Mouse (Mus musculus) E14TG2a.4 (cell line): Measurements from ENCODE around the gene Plin3.
A peak's percentile ranks its signal among the peaks of the same experiment; 100 is the strongest.

Experiments
- CTCF ChIP-seq: conservative IDR thresholded peaks from 2 replicates; pipeline ENCODE4 v1.5.1; 2014; ENCODE audit warnings: low read length
- NANOG ChIP-seq: IDR thresholded peaks from 2 replicates; pipeline ENCODE4 v1.6.1; 2014; ENCODE audit warnings: borderline replicate concordance, low read length, mixed read lengths
- POU5F1 ChIP-seq: IDR thresholded peaks from 2 replicates; pipeline ENCODE4 v1.6.1; 2014; ENCODE audit warnings: low read length, borderline replicate concordance

DNA sequence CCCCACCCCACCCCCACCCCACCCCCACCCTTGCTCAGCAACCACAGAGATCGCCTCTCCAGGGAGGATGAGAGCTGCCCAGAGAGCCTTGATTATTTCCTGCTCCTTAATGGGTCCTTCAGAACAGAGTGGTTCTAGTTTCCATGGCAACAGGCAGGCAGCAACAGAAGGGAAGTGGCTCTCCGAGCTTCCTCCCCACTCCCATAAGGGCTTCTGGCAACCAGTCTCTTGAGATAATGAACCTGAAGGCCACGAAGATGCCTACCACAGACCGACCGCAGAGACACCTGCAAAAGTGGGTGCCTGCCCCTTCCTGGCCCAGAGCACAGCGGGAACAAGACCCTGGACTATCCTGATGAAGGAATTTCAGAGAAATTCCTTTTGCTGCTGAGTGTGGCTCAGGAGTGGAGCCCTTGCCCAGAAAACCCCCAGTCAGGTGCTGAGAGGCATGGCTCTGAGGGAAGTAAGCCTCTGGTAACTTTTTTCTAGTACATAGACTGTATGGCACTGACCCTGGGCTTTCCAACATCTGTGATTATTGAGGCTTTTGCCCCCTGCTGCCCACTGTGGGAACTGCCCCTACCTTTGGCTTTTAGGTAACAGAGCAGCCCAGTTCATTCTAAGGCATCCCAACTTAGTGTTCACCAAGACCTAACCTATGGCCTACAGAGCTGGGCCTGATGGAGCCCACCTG, 41.4 kb downstream of the Plin3 start:
- TF ChIP-seq CTCF (peak; percentile 91), POU5F1 (no peak), NANOG (no peak)
